Mouse (Mus musculus): ENCODE measurements around the gene Mprip. TPM values are rescaled to one million over a fixed set of nuclear protein-coding genes. Genes with fewer than 3 reads are reported as not detected.

Mprip gene
- polyA plus RNA-seq, 1 experiment = 246 TPM

DNA sequence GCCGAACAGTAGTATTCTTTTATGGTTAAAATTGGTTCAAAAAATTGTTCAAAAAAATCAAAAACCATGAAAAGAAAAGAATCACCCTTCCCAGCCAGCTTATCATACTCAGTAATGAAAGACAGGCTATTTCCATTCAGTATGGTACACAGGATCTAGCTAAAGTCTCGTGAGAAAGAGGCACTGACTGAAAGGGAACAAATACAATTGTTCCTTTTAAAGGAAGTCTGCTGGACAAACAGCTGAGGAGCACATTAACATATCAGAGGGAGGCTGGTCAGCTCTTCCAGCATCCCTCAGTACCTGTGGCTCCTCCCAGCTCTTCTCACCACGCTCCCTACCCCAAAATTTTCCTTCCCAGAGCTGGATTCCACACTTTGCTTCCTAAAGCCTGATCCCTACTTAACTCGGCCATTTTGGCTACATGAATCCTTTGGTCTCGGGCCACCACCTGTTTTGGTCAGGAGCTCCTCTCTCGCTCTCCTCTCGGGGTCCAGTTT is 121.0 kb downstream of the Mprip start:
- Histone ChIP-seq H3K27ac (ENCODE audit: control insufficient read depth, insufficient read depth, low read depth, low read length) (peak overlapping the region; percentile 9; the same call in 1 of the 2 replicates), H3K4me1 (ENCODE audit: control insufficient read depth, insufficient read depth, low read length) (peaks cover 4% of the 10 kb centered on the region)
- no peak for TF ChIP-seq CTCF (IDR thresholded peaks at IDR 0.05; ENCODE audit: control insufficient read depth, insufficient read depth, insufficient replicate concordance, low read depth, low read length)
- no peak for TF ChIP-seq POLR2A (IDR thresholded peaks at IDR 0.05; ENCODE audit: control insufficient read depth, low read depth, low read length)

GRCm38 (mm10) chr11:59783591-59783990 is 122.5 kb downstream of the Mprip start:
- Histone ChIP-seq H3K4me3 (ENCODE audit: control insufficient read depth, low read depth, low read length) (peak overlapping the region; percentile 85), H3K36me3 (ENCODE audit: control insufficient read depth, insufficient read depth, low read length) (peaks cover 6% of the 10 kb centered on the region)
- TF ChIP-seq POLR2A (IDR thresholded peaks at IDR 0.05; ENCODE audit: control insufficient read depth, low read depth, low read length) (no peak), CTCF (IDR thresholded peaks at IDR 0.05; ENCODE audit: control insufficient read depth, insufficient read depth, insufficient replicate concordance, low read depth, low read length) (no peak)

More for the DNA sequence above, 121.0 kb downstream of the Mprip start:
- H3K27me3 ChIP-seq (ENCODE audit: control insufficient read depth, insufficient read depth, low read length) = no peaks in the 10 kb centered on the region
- H3K4me3 ChIP-seq (ENCODE audit: control insufficient read depth, low read depth, low read length) = peak overlapping the region; percentile 70
- H3K36me3 ChIP-seq (ENCODE audit: control insufficient read depth, insufficient read depth, low read length) = peaks cover 6% of the 10 kb centered on the region

DNA sequence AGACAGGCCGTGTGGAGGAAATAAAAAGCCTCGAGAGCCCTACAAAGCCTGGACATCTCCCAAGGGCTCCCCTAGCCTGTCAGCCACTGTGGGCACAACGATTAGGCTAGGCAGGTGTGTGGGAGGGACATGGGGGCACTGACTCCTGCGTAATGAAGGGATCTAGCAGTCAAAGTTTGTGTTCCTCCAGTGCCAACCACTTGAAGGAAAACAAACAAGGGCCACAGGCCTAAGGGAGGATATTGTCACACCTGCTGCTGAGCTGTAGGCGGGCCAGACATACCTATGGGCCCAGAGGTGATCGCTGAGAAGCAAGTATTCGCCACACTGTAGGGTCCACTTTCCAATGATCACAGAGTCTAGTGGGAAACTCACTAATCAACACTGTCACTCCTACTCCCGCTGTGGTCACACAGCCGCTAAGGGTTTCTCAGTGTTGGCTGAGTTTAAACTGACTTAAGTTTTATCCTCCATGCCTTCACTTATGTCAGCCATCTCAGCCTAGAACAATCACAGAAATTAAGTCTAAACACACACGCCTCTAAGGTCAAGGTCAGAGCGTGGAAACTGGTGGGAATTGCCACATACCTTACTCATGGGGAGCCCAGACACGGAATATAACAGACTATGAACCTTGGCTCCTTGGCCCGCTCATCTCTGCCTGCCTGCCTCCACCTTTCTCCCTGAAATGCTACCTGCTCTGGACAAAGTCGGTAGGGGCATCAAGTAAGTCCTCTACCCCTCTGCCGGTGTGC is 125.5 kb downstream of the Mprip start:
- TF ChIP-seq POLR2A (IDR thresholded peaks at IDR 0.05; ENCODE audit: control insufficient read depth, low read depth, low read length) (peak; percentile 47; the same call in 1 of the 2 replicates), CTCF (IDR thresholded peaks at IDR 0.05; ENCODE audit: control insufficient read depth, insufficient read depth, insufficient replicate concordance, low read depth, low read length) (no peak)
- Histone ChIP-seq H3K27ac (ENCODE audit: control insufficient read depth, insufficient read depth, low read depth, low read length) (peak overlapping the region; percentile 92), H3K4me1 (ENCODE audit: control insufficient read depth, insufficient read depth, low read length) (peaks cover 7% of the 10 kb centered on the region), H3K4me3 (ENCODE audit: control insufficient read depth, low read depth, low read length) (peak overlapping the region; percentile 85), H3K36me3 (ENCODE audit: control insufficient read depth, insufficient read depth, low read length) (peaks cover 6% of the 10 kb centered on the region), H3K27me3 (ENCODE audit: control insufficient read depth, insufficient read depth, low read length) (no peaks in the 10 kb centered on the region)

More at GRCm38 (mm10) chr11:59783591-59783990, 122.5 kb downstream of the Mprip start:
- peaks cover 7% of the 10 kb centered on the region for H3K4me1 ChIP-seq (ENCODE audit: control insufficient read depth, insufficient read depth, low read length)
- H3K27ac ChIP-seq (ENCODE audit: control insufficient read depth, insufficient read depth, low read depth, low read length) = no peak overlapping the region
- no peaks in the 10 kb centered on the region for H3K27me3 ChIP-seq (ENCODE audit: control insufficient read depth, insufficient read depth, low read length)

GRCm38 (mm10) chr11:59787199-59787781 is 126.2 kb downstream of the Mprip start, which contains the start of gene Pld6:
Pld6 (minus strand) TSS chr11:59787645.
- Histone ChIP-seq H3K36me3 (ENCODE audit: control insufficient read depth, insufficient read depth, low read length) (peaks cover 6% of the 10 kb centered on the region), H3K4me1 (ENCODE audit: control insufficient read depth, insufficient read depth, low read length) (peaks cover 7% of the 10 kb centered on the region), H3K27me3 (ENCODE audit: control insufficient read depth, insufficient read depth, low read length) (no peaks in the 10 kb centered on the region), H3K4me3 (ENCODE audit: control insufficient read depth, low read depth, low read length) (peak within 1 kb of the TSS; percentile 85), H3K27ac (ENCODE audit: control insufficient read depth, insufficient read depth, low read depth, low read length) (peak within 1 kb of the TSS; percentile 92)
- no peak for TF ChIP-seq CTCF (IDR thresholded peaks at IDR 0.05; ENCODE audit: control insufficient read depth, insufficient read depth, insufficient replicate concordance, low read depth, low read length)
- TF ChIP-seq POLR2A (IDR thresholded peaks at IDR 0.05; ENCODE audit: control insufficient read depth, low read depth, low read length) = peak; percentile 31

GRCm38 (mm10) chr11:59789311-59789710 is 128.2 kb downstream of the Mprip start:
- peaks cover 7% of the 10 kb centered on the region for H3K4me1 ChIP-seq (ENCODE audit: control insufficient read depth, insufficient read depth, low read length)
- H3K27me3 ChIP-seq (ENCODE audit: control insufficient read depth, insufficient read depth, low read length) = no peaks in the 10 kb centered on the region
- H3K4me3 ChIP-seq (ENCODE audit: control insufficient read depth, low read depth, low read length) = no peak overlapping the region
- H3K36me3 ChIP-seq (ENCODE audit: control insufficient read depth, insufficient read depth, low read length) = peaks cover 4% of the 10 kb centered on the region
- TF ChIP-seq CTCF (IDR thresholded peaks at IDR 0.05; ENCODE audit: control insufficient read depth, insufficient read depth, insufficient replicate concordance, low read depth, low read length) (no peak), POLR2A (IDR thresholded peaks at IDR 0.05; ENCODE audit: control insufficient read depth, low read depth, low read length) (no peak)
- no peak overlapping the region for H3K27ac ChIP-seq (ENCODE audit: control insufficient read depth, insufficient read depth, low read depth, low read length)

GRCm38 (mm10) chr11:59793390-59793789 is 132.3 kb downstream of the Mprip start:
- H3K4me1 ChIP-seq (ENCODE audit: control insufficient read depth, insufficient read depth, low read length) = no peaks in the 10 kb centered on the region
- H3K36me3 ChIP-seq (ENCODE audit: control insufficient read depth, insufficient read depth, low read length) = no peaks in the 10 kb centered on the region; the same call in 1 of the 2 replicates
- TF ChIP-seq POLR2A (IDR thresholded peaks at IDR 0.05; ENCODE audit: control insufficient read depth, low read depth, low read length) (no peak), CTCF (IDR thresholded peaks at IDR 0.05; ENCODE audit: control insufficient read depth, insufficient read depth, insufficient replicate concordance, low read depth, low read length) (no peak)
- no peaks in the 10 kb centered on the region for H3K27me3 ChIP-seq (ENCODE audit: control insufficient read depth, insufficient read depth, low read length)
- H3K27ac ChIP-seq (ENCODE audit: control insufficient read depth, insufficient read depth, low read depth, low read length) = no peak overlapping the region
- H3K4me3 ChIP-seq (ENCODE audit: control insufficient read depth, low read depth, low read length) = no peak overlapping the region

DNA sequence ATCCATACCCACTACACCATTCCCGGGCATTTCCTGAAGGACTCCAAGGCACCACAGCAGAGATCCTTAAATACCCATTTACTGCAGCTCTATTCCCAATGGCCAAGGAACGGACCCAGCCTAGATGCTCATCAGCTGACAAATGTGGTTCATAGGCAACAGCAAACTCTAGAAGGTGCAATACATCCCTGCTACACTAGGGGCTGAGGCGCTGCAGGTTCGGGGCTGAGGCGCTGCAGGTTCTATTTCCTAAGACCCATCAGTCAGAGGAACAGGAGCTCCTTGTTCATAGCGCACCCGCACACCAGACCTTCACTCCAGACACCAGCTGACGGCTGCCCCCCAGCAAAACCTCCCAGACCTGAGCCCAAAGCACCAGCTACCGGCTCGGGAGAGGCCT is 139.3 kb downstream of the Mprip start:
- Histone ChIP-seq H3K27me3 (ENCODE audit: control insufficient read depth, insufficient read depth, low read length) (no peaks in the 10 kb centered on the region), H3K27ac (ENCODE audit: control insufficient read depth, insufficient read depth, low read depth, low read length) (no peak overlapping the region), H3K4me1 (ENCODE audit: control insufficient read depth, insufficient read depth, low read length) (no peaks in the 10 kb centered on the region), H3K4me3 (ENCODE audit: control insufficient read depth, low read depth, low read length) (no peak overlapping the region), H3K36me3 (ENCODE audit: control insufficient read depth, insufficient read depth, low read length) (no peaks in the 10 kb centered on the region; the same call in none of the 2 replicates)
- TF ChIP-seq POLR2A (IDR thresholded peaks at IDR 0.05; ENCODE audit: control insufficient read depth, low read depth, low read length) (no peak), CTCF (IDR thresholded peaks at IDR 0.05; ENCODE audit: control insufficient read depth, insufficient read depth, insufficient replicate concordance, low read depth, low read length) (no peak)
